Mouse (Mus musculus) mesoderm, embryonic 11.5 days (tissue): ENCODE measurements at regions not wholly inside any gene's neighbourhood (a gene's known extent, or its start where the extent isn't known, plus 50 kb on each side); places are given as distances from the start of the nearest gene placed in this dataset.

Source experiments
- DNase-seq: peaks from one replicate; pipeline ENCODE4 v3.0.0-alpha.2; 2012; ENCODE audit warnings: low read depth, low spot score

GRCm38 (mm10) chr4:48871105-48871504 lies 188.0 kb upstream of the Plppr1 start:
- no peak for DNase-seq

GRCm38 (mm10) chr4:48889074-48889592 lies 169.9 kb upstream of the Plppr1 start:
- no peak for DNase-seq

DNA sequence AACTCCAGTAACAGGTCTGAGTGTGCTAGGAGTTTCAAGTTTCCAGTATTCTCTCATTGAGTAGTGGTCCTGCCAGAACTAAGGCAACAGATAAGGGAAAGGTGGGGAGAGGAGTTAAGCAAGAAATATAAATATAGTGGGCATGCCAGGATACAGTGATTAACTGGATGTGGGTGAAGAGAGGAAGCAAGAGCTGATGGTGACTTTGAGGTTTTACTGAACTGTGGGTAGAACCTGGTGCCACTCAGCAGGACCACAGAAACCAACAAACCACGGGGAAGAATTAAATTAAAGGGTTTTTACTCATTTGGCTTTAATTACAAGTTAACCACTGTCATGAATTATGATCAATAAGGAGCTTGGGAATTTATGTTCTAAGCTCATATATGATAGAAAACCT lies 154.5 kb upstream of the Plppr1 start:
- no peak for DNase-seq

GRCm38 (mm10) chr4:48905196-48905867 lies 153.7 kb upstream of the Plppr1 start:
- DNase-seq: no peak

DNA sequence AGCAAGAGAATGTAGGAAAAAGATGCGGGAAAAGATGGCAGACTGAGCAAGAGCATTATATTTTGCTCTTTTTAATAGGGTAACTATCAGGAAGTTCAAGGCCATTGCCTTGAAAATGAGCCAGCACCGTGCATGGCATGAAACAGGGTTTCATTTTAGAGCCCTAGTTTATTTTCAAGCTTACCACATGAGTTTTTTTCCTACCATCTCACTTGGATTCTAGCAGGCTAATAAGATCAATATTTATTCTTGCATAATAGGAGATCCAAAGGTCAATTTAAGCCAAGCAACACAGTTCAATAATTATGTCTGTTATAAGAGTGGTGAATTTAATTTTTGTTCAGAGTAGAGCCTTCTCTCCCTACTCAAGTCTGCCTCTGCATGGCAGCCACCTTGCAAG lies 149.9 kb upstream of the Plppr1 start:
- DNase-seq: no peak

- no peak for DNase-seq
These were observed 145.8 kb upstream of the Plppr1 start for GRCm38 (mm10) chr4:48913301-48913700.

- DNase-seq: peak; percentile 73
These were observed 134.3 kb upstream of the Plppr1 start for GRCm38 (mm10) chr4:48924576-48925459.

DNA sequence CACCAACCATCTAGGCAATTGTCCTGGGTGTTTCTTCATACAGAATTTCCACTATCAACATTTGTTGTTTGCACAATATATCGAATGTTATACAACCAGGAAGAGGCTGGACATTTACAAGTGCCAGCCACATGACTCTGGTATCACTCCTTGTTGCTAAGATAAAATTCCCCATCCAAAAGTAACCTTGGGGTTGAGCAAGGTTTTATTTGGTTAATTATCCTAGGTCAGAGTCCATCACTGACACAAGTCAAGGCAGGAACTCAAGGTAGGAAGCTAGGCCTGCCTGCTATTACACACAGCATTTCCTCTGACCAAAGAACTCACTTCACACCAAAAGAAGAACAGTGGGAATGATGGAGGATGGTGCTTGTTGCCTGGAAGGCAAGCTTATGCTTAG lies 120.7 kb upstream of the Plppr1 start:
- DNase-seq: no peak

DNA sequence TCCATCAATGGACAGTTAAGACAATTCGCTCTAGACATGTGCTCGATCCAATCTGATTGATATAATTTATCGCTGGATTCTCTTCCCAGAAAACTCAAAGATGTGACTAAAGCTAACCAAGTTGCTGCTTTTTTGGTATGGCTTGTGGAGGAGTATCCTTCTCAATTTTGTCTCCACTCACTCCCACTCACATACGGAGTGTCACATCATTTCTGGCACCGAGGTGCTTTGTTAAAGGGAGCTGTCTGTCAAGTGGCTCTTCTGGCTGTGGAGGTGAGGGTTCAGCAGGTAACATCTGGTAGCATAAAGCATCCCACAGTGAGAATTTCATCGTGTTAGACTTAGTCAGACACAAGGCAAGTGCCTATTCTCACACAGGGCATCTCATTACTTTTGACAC lies 120.2 kb upstream of the Plppr1 start:
- no peak for DNase-seq

- DNase-seq: no peak
These were observed 113.7 kb upstream of the Plppr1 start for GRCm38 (mm10) chr4:48945266-48945818.

GRCm38 (mm10) chr4:48952965-48953364 lies 106.1 kb upstream of the Plppr1 start:
- no peak for DNase-seq

- DNase-seq: no peak
These were observed 83.3 kb upstream of the Plppr1 start for GRCm38 (mm10) chr4:48975810-48976209.

- no peak for DNase-seq
These were observed 67.1 kb upstream of the Plppr1 start for GRCm38 (mm10) chr4:48992021-48992420.
